Mouse (Mus musculus) E14TG2a.4 (cell line): ENCODE measurements around the gene Dars.

ENCODE experiments used
- H3K27me3 ChIP-seq: 2 replicates; pipeline ENCODE4 v1.6.1; 2014; ENCODE audit warnings: low read length, control low read depth; ENCODE audit not compliant: insufficient read depth
- H3K36me3 ChIP-seq: 2 replicates; pipeline ENCODE4 v1.6.1; 2014; ENCODE audit warnings: low read length, control low read depth; ENCODE audit not compliant: insufficient read depth
- H3K4me1 ChIP-seq: replicated peaks from 2 replicates; pipeline ENCODE4 v1.6.1; 2014; ENCODE audit warnings: low read depth, low read length, control low read depth
- H3K4me3 ChIP-seq: replicated peaks from 2 replicates; pipeline ENCODE4 v1.5.1; 2014; ENCODE audit warnings: mild to moderate bottlenecking, low read length
- H3K9me3 ChIP-seq: 2 replicates; pipeline ENCODE4 v1.6.1; 2014; ENCODE audit warnings: low read length, control low read depth
- CTCF ChIP-seq: conservative IDR thresholded peaks from 2 replicates; pipeline ENCODE4 v1.5.1; 2014; ENCODE audit warnings: low read length
- NANOG ChIP-seq: IDR thresholded peaks from 2 replicates; pipeline ENCODE4 v1.6.1; 2014; ENCODE audit warnings: borderline replicate concordance, low read length, mixed read lengths
- POU5F1 ChIP-seq: IDR thresholded peaks from 2 replicates; pipeline ENCODE4 v1.6.1; 2014; ENCODE audit warnings: low read length, borderline replicate concordance

The Dars gene

DNA sequence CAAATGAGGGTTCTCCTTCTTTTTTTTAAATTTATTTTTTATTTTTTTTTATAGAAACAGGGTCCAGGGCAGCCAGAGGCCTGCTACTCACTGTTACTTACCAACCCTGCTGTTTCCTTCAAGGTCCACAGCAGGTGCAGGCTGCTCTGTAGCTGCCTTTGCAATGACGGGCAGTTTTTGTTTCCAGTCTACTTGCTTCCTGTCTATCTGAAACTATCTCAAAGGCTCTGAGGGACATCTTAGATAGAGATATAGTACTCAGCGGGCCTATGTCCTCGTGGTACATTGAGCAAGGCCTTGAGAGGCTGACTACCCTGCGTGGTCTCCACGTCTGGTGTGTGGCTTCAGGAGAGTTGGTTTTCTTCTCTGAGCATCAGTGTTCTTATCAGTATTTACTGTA is 21.4 kb upstream of the Dars start:
- Histone ChIP-seq H3K4me3 (no peak overlapping the region), H3K9me3 (no peaks in the 10 kb centered on the region; the same call in 1 of the 2 replicates), H3K36me3 (no peaks in the 10 kb centered on the region), H3K4me1 (peaks cover 39% of the 10 kb centered on the region), H3K27me3 (no peaks in the 10 kb centered on the region)
- TF ChIP-seq NANOG (no peak), POU5F1 (no peak), CTCF (no peak)

DNA sequence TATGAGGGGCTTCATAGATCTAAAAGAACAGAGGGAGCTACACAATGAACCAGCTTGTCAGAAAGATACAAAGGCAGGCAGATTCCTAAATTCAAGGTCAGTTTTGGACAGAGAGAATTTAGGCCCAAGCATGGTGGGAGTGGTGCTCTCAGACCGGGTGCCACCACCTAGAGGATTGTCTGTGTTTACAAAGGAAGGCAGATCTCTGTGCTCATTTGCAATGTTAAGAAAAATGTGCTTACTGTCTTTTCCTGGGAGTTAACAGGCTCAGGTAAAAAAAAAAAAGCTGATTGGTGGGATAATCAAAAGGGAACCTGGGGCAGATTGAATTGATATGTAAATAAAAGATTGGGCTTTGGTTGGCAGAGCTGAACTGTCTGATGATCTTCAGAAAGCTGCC is 20.1 kb upstream of the Dars start:
- no peak for TF ChIP-seq POU5F1
- H3K9me3 ChIP-seq = peaks cover 12% of the 10 kb centered on the region
- peaks cover 39% of the 10 kb centered on the region for H3K4me1 ChIP-seq

GRCm38 (mm10) chr1:128436015-128436414 is 18.8 kb upstream of the Dars start:
- Histone ChIP-seq H3K27me3 (no peaks in the 10 kb centered on the region), H3K4me3 (no peak overlapping the region), H3K4me1 (peaks cover 34% of the 10 kb centered on the region), H3K36me3 (no peaks in the 10 kb centered on the region), H3K9me3 (peaks cover 12% of the 10 kb centered on the region)
- TF ChIP-seq CTCF (no peak), POU5F1 (no peak), NANOG (no peak)

More for the DNA sequence above, 20.1 kb upstream of the Dars start:
- Histone ChIP-seq H3K27me3 (no peaks in the 10 kb centered on the region), H3K36me3 (no peaks in the 10 kb centered on the region), H3K4me3 (no peak overlapping the region)

DNA sequence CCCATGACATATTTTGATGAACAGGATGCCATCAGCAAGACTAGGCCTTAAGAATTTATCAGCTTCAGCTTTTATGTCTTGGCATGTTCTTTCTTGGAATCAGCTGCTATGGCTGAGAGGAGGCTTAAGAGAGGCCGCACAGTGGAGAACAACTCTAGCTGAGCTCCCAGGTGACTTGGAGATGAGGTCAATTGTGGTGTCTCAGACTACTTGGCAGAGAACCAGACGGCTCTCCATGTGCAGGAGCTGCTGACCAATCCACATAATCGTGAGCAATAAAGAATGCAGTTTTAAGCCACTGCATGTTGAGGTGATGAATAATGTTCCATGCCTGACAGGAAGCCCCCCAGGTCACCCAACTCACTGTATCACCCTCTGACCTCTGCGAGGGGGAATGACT is 18.4 kb upstream of the Dars start:
- H3K4me1 ChIP-seq = peaks cover 29% of the 10 kb centered on the region
- H3K27me3 ChIP-seq = no peaks in the 10 kb centered on the region
- no peak overlapping the region for H3K4me3 ChIP-seq
- no peaks in the 10 kb centered on the region for H3K36me3 ChIP-seq
- no peak for TF ChIP-seq CTCF
- no peak for TF ChIP-seq POU5F1
- TF ChIP-seq NANOG = no peak
- H3K9me3 ChIP-seq = peaks cover 12% of the 10 kb centered on the region

DNA sequence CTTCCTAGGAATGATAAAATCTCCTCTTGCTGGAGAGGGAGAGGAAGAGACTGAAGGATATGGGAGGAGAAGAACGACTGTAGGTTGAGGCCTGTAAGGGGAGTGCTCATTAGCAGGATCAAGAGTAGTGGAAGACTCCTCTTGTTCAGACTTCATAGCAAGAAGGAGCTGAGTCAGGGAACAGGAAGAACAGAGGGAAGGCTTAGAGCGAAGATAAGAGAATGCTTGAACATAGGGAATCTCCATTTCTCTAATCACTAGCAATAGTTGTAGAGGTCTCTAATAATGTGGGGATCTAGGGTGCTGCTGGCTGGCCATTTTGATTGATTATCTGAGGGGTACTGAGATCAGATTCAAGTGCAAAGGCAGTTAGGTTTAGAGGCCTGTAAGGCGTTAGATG is 7.8 kb upstream of the Dars start:
- Histone ChIP-seq H3K36me3 (no peaks in the 10 kb centered on the region), H3K9me3 (0 out of 2 replicates have a peak, but pooled peaks cover 4% of the 10 kb centered on the region), H3K4me3 (no peak overlapping the region), H3K4me1 (peaks cover 3% of the 10 kb centered on the region; the same call in 1 of the 2 replicates), H3K27me3 (no peaks in the 10 kb centered on the region; the same call in 1 of the 2 replicates)
- TF ChIP-seq NANOG (no peak), POU5F1 (no peak), CTCF (no peak)

GRCm38 (mm10) chr1:128417533-128417888 is 343 bp upstream of the Dars start:
- H3K36me3 ChIP-seq = peaks cover 26% of the 10 kb centered on the region
- peak overlapping the region; percentile 97 for H3K4me3 ChIP-seq
- no peak for TF ChIP-seq NANOG
- no peak for TF ChIP-seq CTCF
- no peak for TF ChIP-seq POU5F1
- H3K4me1 ChIP-seq = peaks cover 41% of the 10 kb centered on the region
- H3K9me3 ChIP-seq = no peaks in the 10 kb centered on the region
- no peaks in the 10 kb centered on the region for H3K27me3 ChIP-seq

DNA sequence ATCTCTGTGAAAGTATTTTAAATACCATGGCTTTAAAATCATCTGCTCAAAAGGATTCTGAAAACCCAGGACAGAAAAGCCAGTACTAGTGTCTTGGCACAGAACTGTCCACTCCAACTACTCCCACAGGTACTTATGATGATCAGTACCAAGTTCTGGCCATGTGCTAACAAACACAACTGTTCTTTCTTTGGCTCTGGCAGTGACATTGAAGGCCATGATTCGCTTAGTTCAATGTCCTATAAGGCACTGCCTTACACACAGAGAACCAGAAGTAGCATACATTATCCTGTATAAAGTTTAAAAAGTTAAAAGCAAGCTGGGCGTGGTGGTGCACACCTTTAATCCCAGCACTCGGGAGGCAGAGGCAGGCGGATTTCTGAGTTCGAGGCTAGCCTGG is 6.0 kb downstream of the Dars start:
- Histone ChIP-seq H3K9me3 (no peaks in the 10 kb centered on the region), H3K27me3 (no peaks in the 10 kb centered on the region), H3K36me3 (peaks cover 54% of the 10 kb centered on the region), H3K4me3 (no peak overlapping the region), H3K4me1 (peaks cover 51% of the 10 kb centered on the region)
- TF ChIP-seq CTCF (no peak), POU5F1 (no peak), NANOG (no peak)

- H3K4me1 ChIP-seq = peaks cover 47% of the 10 kb centered on the region
- H3K4me3 ChIP-seq = no peak overlapping the region
- peaks cover 62% of the 10 kb centered on the region for H3K36me3 ChIP-seq
- TF ChIP-seq NANOG (no peak), POU5F1 (no peak), CTCF (no peak)
- H3K27me3 ChIP-seq = no peaks in the 10 kb centered on the region
- H3K9me3 ChIP-seq = no peaks in the 10 kb centered on the region
Observed at GRCm38 (mm10) chr1:128406846-128407245, 10.3 kb downstream of the Dars start.

DNA sequence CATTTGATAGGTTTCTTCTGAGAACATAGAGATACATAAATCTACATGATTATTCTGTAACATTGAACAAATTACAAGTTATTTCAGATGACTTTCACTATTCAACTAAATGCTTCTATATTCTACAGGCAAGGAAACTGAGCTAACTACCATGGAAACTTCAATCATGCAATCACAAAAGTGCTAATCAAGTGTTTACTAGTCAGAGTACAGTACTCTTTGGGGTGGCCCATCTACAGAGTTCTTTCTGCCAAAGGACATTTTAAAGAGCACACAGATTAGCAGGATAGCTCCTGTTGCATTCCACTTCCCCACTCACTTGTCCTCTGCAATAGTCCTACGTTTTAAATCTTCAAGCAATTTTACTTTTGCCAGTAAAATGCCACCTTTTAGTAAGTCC is 11.5 kb downstream of the Dars start:
- Histone ChIP-seq H3K4me3 (no peak overlapping the region), H3K27me3 (no peaks in the 10 kb centered on the region), H3K9me3 (no peaks in the 10 kb centered on the region), H3K36me3 (peaks cover 67% of the 10 kb centered on the region), H3K4me1 (peaks cover 53% of the 10 kb centered on the region)
- TF ChIP-seq NANOG (no peak), POU5F1 (no peak), CTCF (no peak)
